Mouse (Mus musculus): ENCODE measurements around the gene Fbxo11. TPM values are rescaled to one million over a fixed set of nuclear protein-coding genes. Genes with fewer than 3 reads are reported as not detected.

Fbxo11 gene
- polyA plus RNA-seq, 1 experiment from 2014 or later: 28.1 TPM

DNA sequence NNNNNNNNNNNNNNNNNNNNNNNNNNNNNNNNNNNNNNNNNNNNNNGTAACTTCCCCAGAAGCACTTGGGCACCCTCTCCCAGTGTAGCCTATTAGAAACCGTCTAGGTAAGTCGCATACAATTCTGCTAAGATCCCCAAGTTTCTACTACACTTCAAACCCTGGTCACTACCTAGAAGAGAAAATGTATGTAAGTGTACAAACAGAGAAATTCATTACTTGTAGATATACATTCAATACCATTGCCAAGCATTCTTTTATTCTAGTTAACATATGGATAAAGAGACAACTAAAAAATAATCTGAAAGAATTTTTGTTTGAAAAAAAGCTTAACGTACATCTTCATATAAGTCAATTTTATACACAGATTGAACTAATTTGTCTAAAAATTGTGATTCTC lies 3.1 kb downstream of the Fbxo11 start:
- peaks cover 26% of the 10 kb centered on the region for H3K4me1 ChIP-seq (ENCODE audit: control insufficient read depth, insufficient read depth, low read length)
- H3K4me3 ChIP-seq (ENCODE audit: low read depth, low read length): no peak overlapping the region
- 74% methylated on average over 3 of the region's 3 CpGs for WGBS
- no peak for ATAC-seq
- H3K27ac ChIP-seq (ENCODE audit: low read length): no peak overlapping the region
- no peaks in the 10 kb centered on the region for H3K27me3 ChIP-seq (ENCODE audit: control insufficient read depth, insufficient read depth, low read depth, low read length)
- no peak overlapping the region for H3K9ac ChIP-seq (ENCODE audit: low read depth, low read length)
- no peak overlapping the region for H3K4me2 ChIP-seq (ENCODE audit: low read length)
- no peaks in the 10 kb centered on the region for H3K9me3 ChIP-seq (replicated peaks; ENCODE audit: control insufficient read depth, low read length, poor library complexity, severe bottlenecking)
- no peaks in the 10 kb centered on the region for H3K36me3 ChIP-seq (ENCODE audit: control insufficient read depth, insufficient read depth, low read length)

DNA sequence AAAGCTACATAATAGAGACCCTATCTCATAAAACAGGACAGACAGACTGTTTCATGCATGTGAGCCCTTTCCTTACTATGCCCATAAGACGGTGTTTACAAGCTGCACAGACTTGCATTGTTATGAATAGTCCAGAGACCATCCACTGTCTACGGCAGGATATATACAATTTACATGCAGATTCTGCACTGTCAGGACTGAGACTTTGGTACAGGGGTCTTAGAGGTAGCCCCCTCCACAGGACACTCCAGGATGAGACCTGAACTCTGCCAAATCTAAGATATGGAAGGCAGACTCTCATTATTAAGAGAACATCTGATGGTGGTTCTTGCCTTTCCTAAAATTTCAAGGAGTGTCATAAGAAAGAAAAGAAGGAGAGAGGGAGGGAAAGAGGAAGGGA lies 6.8 kb downstream of the Fbxo11 start:
- Histone ChIP-seq H3K4me3 (ENCODE audit: low read depth, low read length) (no peak overlapping the region), H3K4me2 (ENCODE audit: low read length) (no peak overlapping the region), H3K36me3 (ENCODE audit: control insufficient read depth, insufficient read depth, low read length) (no peaks in the 10 kb centered on the region), H3K27ac (ENCODE audit: low read length) (no peak overlapping the region), H3K27me3 (ENCODE audit: control insufficient read depth, insufficient read depth, low read depth, low read length) (no peaks in the 10 kb centered on the region), H3K9ac (ENCODE audit: low read depth, low read length) (no peak overlapping the region), H3K9me3 (replicated peaks; ENCODE audit: control insufficient read depth, low read length, poor library complexity, severe bottlenecking) (no peaks in the 10 kb centered on the region), H3K4me1 (ENCODE audit: control insufficient read depth, insufficient read depth, low read length) (peaks cover 29% of the 10 kb centered on the region)
- WGBS: 66% methylated on average over 2 of the region's 2 CpGs
- no peak for ATAC-seq

DNA sequence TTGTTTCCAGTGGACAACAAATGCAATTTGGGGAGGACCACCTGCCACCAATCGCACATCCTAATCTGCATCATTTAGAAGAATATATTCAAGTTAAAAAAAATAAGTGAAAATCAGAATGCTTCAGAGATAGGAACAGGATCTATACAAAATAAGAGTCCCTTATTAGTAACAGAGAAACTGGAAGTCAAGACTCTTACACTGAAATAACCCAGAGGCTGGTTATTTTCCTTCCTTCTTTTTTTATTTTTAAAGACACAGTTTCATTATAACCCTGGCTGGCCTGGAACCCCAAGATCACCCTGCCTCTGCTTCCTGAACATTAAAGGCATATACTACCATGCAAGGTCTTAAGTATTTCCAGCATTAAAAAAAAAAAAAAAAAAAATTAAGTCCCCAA lies 7.2 kb downstream of the Fbxo11 start:
- Histone ChIP-seq H3K4me2 (ENCODE audit: low read length) (no peak overlapping the region), H3K27me3 (ENCODE audit: control insufficient read depth, insufficient read depth, low read depth, low read length) (no peaks in the 10 kb centered on the region), H3K4me3 (ENCODE audit: low read depth, low read length) (no peak overlapping the region), H3K9me3 (replicated peaks; ENCODE audit: control insufficient read depth, low read length, poor library complexity, severe bottlenecking) (no peaks in the 10 kb centered on the region), H3K4me1 (ENCODE audit: control insufficient read depth, insufficient read depth, low read length) (peaks cover 24% of the 10 kb centered on the region), H3K27ac (ENCODE audit: low read length) (no peak overlapping the region), H3K36me3 (ENCODE audit: control insufficient read depth, insufficient read depth, low read length) (no peaks in the 10 kb centered on the region), H3K9ac (ENCODE audit: low read depth, low read length) (no peak overlapping the region)
- 83% methylated on average over 1 of the region's 1 CpGs for WGBS
- no peak for ATAC-seq

DNA sequence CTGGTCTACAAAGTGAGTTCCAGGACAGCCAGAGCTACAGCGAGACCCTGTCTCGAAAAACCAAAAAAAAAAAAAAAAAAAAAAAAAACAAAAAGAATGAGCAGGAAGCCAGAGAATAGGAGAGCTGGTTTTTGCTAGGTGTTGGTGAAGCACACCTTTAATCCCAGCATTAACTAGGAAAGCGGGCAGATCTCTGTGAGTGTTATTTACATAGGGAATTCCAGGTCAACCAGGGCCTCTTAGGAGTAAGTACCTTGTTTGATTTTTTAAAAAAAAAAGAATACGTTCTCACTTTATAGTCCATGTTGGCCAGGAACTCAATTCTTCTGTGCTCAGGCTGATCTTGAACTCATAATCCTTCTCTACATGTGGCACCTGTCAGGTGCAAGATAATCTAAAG lies 13.4 kb downstream of the Fbxo11 start:
- Histone ChIP-seq H3K9me3 (replicated peaks; ENCODE audit: control insufficient read depth, low read length, poor library complexity, severe bottlenecking) (no peaks in the 10 kb centered on the region), H3K36me3 (ENCODE audit: control insufficient read depth, insufficient read depth, low read length) (no peaks in the 10 kb centered on the region), H3K27me3 (ENCODE audit: control insufficient read depth, insufficient read depth, low read depth, low read length) (no peaks in the 10 kb centered on the region), H3K27ac (ENCODE audit: low read length) (no peak overlapping the region), H3K9ac (ENCODE audit: low read depth, low read length) (no peak overlapping the region), H3K4me2 (ENCODE audit: low read length) (no peak overlapping the region), H3K4me1 (ENCODE audit: control insufficient read depth, insufficient read depth, low read length) (peaks cover 2% of the 10 kb centered on the region; the same call in 1 of the 2 replicates), H3K4me3 (ENCODE audit: low read depth, low read length) (no peak overlapping the region)
- 96% methylated on average over 4 of the region's 4 CpGs for WGBS
- ATAC-seq: no peak

DNA sequence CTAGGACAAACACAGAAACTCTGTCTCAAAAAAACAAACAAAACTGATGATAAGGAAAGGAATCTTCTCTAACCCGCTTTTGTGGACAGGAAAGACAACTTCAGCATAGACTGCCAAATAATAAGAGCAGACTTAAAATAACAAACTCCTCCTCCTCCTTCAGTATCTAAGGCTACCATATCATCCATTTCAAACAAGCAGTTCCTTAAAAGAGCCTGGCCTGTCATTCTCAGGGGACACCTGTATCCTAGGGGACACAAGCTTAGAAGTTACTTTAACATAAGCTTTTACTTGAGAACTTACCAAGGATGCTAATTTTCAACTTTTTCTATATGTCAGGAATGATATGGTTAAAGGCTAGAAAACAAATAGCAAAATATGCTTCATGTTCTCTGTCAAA lies 14.2 kb downstream of the Fbxo11 start:
- no peak overlapping the region for H3K4me3 ChIP-seq (ENCODE audit: low read depth, low read length)
- no peak overlapping the region for H3K27ac ChIP-seq (ENCODE audit: low read length)
- H3K4me1 ChIP-seq (ENCODE audit: control insufficient read depth, insufficient read depth, low read length): no peaks in the 10 kb centered on the region; the same call in 1 of the 2 replicates
- no peaks in the 10 kb centered on the region for H3K36me3 ChIP-seq (ENCODE audit: control insufficient read depth, insufficient read depth, low read length)
- H3K9ac ChIP-seq (ENCODE audit: low read depth, low read length): no peak overlapping the region
- ATAC-seq: no peak
- no peaks in the 10 kb centered on the region for H3K9me3 ChIP-seq (replicated peaks; ENCODE audit: control insufficient read depth, low read length, poor library complexity, severe bottlenecking)
- no peak overlapping the region for H3K4me2 ChIP-seq (ENCODE audit: low read length)
- 91% methylated on average over 1 of the region's 1 CpGs for WGBS
- no peaks in the 10 kb centered on the region for H3K27me3 ChIP-seq (ENCODE audit: control insufficient read depth, insufficient read depth, low read depth, low read length)

DNA sequence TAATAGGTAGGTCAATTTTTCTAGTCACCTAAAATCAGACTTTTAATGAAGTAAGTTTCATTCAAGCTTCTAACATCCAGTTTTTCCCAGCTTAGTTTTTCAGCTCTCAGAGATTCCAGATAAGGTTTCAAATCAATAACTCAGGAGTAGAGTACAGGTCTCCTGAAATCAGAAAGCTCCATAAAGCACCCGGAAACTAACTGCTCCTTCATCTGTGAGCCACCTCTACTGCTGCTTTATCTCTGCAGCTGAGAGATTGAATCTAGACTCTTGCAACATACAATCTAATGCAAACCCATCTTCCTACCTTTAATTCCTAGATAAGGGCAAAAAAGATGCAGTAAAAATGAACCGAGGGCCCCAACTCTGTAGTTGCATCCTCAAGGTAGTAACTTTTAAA lies 14.8 kb downstream of the Fbxo11 start:
- Histone ChIP-seq H3K4me1 (ENCODE audit: control insufficient read depth, insufficient read depth, low read length) (peaks cover 1% of the 10 kb centered on the region), H3K4me3 (ENCODE audit: low read depth, low read length) (no peak overlapping the region), H3K36me3 (ENCODE audit: control insufficient read depth, insufficient read depth, low read length) (no peaks in the 10 kb centered on the region), H3K27me3 (ENCODE audit: control insufficient read depth, insufficient read depth, low read depth, low read length) (no peaks in the 10 kb centered on the region), H3K9me3 (replicated peaks; ENCODE audit: control insufficient read depth, low read length, poor library complexity, severe bottlenecking) (no peaks in the 10 kb centered on the region), H3K27ac (ENCODE audit: low read length) (no peak overlapping the region), H3K4me2 (ENCODE audit: low read length) (no peak overlapping the region), H3K9ac (ENCODE audit: low read depth, low read length) (no peak overlapping the region)
- WGBS: 91% methylated on average over 2 of the region's 2 CpGs
- ATAC-seq: no peak

DNA sequence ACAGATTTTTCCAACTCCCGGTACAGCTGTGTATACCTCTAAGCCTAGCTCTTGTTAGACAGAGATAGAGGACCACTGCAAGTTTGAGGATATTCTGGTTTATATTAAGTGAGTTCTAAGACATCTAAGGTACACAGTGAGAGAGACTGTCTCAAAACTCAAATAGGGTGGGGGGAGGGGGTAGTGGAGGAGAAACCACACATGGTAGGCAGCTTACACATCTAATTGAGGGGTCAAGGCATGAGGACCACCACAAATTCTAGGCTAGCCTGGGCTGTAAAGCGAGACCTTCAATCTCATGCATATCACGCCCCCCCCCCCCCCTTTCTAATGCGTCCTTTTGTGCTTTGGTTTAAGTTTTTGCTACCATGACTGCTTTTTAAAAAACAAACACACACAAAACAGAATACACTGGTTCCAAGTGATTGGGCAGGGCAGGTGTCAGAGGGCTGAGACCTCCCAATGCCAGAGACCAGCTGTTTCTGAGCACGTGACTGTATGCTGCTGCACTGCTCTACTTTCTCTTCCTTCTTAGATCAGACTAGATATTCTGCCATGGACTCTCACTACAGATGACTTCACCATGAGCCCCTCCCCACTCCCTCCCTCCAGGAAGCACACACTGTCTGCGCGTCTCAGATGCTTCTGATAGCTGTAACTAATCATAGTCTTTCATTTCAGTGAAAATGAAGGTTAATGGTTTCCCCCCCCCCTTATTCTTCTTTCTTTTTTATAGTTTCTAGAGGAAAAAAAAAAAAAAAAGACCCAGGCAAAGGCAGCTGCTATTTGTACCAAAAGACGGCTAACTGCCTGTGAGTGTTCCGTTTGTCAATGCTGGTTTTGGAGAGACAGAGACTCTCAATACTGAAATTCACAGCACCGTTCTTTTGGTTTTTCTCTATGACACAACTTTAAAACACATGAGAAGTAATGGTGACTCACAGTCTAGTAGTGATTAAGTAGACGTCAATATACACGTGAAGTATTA lies 22.7 kb downstream of the Fbxo11 start:
- Histone ChIP-seq H3K9me3 (replicated peaks; ENCODE audit: control insufficient read depth, low read length, poor library complexity, severe bottlenecking) (no peaks in the 10 kb centered on the region), H3K27me3 (ENCODE audit: control insufficient read depth, insufficient read depth, low read depth, low read length) (no peaks in the 10 kb centered on the region), H3K4me1 (ENCODE audit: control insufficient read depth, insufficient read depth, low read length) (peaks cover 13% of the 10 kb centered on the region), H3K27ac (ENCODE audit: low read length) (no peak overlapping the region), H3K4me3 (ENCODE audit: low read depth, low read length) (no peak overlapping the region), H3K9ac (ENCODE audit: low read depth, low read length) (no peak overlapping the region), H3K4me2 (ENCODE audit: low read length) (no peak overlapping the region), H3K36me3 (ENCODE audit: control insufficient read depth, insufficient read depth, low read length) (no peaks in the 10 kb centered on the region)
- 41% methylated on average over 10 of the region's 12 CpGs for WGBS
- peak; percentile 64 for ATAC-seq

DNA sequence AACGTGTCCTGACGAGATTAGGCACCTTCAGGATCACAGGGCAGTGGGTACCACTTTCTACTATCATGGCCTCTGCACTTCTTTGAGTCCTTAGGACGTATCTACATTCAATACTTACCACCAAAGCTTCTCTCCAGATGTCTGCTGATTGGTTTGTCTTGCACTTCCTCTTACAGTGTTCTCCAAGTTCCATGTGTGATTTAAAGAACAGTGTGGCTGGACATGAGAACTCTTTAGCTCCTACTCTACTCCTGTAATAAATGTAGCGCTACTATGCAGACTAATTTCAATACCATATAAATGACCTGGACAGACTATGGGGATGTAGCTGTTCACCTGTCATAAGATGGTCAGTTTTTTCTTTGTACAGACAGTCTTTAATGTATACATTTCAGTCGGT lies 24.3 kb downstream of the Fbxo11 start:
- peaks cover 13% of the 10 kb centered on the region for H3K4me1 ChIP-seq (ENCODE audit: control insufficient read depth, insufficient read depth, low read length)
- H3K4me2 ChIP-seq (ENCODE audit: low read length): no peak overlapping the region
- no peak overlapping the region for H3K4me3 ChIP-seq (ENCODE audit: low read depth, low read length)
- ATAC-seq: no peak
- H3K27me3 ChIP-seq (ENCODE audit: control insufficient read depth, insufficient read depth, low read depth, low read length): no peaks in the 10 kb centered on the region
- H3K9ac ChIP-seq (ENCODE audit: low read depth, low read length): no peak overlapping the region
- H3K9me3 ChIP-seq (replicated peaks; ENCODE audit: control insufficient read depth, low read length, poor library complexity, severe bottlenecking): no peaks in the 10 kb centered on the region
- no peak overlapping the region for H3K27ac ChIP-seq (ENCODE audit: low read length)
- 93% methylated on average over 5 of the region's 5 CpGs for WGBS
- no peaks in the 10 kb centered on the region for H3K36me3 ChIP-seq (ENCODE audit: control insufficient read depth, insufficient read depth, low read length)

DNA sequence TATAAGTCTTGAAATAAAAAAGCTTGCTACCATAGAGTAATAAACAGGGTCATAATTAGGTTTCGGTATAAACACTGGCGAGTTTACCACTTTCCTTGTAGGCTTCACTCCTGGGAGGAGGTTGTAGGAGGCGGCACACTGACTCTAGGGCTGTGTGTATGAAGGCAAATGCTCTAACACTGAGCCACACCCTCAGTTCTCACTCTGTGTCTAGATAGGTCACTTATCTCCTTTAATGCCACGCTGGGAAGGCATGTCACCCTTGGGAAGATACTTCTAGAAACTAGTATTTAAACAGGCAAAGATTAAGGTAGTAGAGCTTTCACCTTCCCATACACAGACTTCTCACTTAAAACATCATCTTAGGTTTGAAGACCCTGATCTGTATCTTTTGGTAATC lies 30.7 kb downstream of the Fbxo11 start:
- no peak overlapping the region for H3K27ac ChIP-seq (ENCODE audit: low read length)
- no peak overlapping the region for H3K9ac ChIP-seq (ENCODE audit: low read depth, low read length)
- peaks cover 5% of the 10 kb centered on the region; the same call in 1 of the 2 replicates for H3K4me1 ChIP-seq (ENCODE audit: control insufficient read depth, insufficient read depth, low read length)
- H3K4me2 ChIP-seq (ENCODE audit: low read length): no peak overlapping the region
- H3K4me3 ChIP-seq (ENCODE audit: low read depth, low read length): no peak overlapping the region
- no peaks in the 10 kb centered on the region for H3K9me3 ChIP-seq (replicated peaks; ENCODE audit: control insufficient read depth, low read length, poor library complexity, severe bottlenecking)
- H3K27me3 ChIP-seq (ENCODE audit: control insufficient read depth, insufficient read depth, low read depth, low read length): no peaks in the 10 kb centered on the region
- no peak for ATAC-seq
- WGBS: 92% methylated on average over 4 of the region's 4 CpGs
- H3K36me3 ChIP-seq (ENCODE audit: control insufficient read depth, insufficient read depth, low read length): no peaks in the 10 kb centered on the region

Data from midbrain, embryonic 16.5 days (tissue).